Mouse (Mus musculus) C2C12 (cell line): ENCODE results near the gene Cdc34.

ENCODE experiments used
- CTCF ChIP-seq: IDR thresholded peaks from one replicate; pipeline ENCODE4 v1.5.1; 2011; ENCODE audit not compliant: control insufficient read depth, insufficient read depth, insufficient read length
- FOSL1 ChIP-seq: IDR thresholded peaks from one replicate; pipeline ENCODE4 v1.8.0; 2011; ENCODE audit warnings: mild to moderate bottlenecking, low read length; ENCODE audit not compliant: poor library complexity, insufficient read depth, severe bottlenecking
- MAX ChIP-seq: IDR thresholded peaks from one replicate; pipeline ENCODE4 v1.6.1; 2011; ENCODE audit warnings: mild to moderate bottlenecking, control low read depth
- MYOD1 ChIP-seq: IDR thresholded peaks from one replicate; pipeline ENCODE4 v1.6.1; 2011; ENCODE audit warnings: low read depth; ENCODE audit not compliant: control insufficient read depth, insufficient read length
- MYOG ChIP-seq: IDR thresholded peaks from one replicate; pipeline ENCODE4 v1.6.1; 2011; ENCODE audit not compliant: control insufficient read depth, insufficient read length; ENCODE audit errors: extremely low read depth
- USF1 ChIP-seq: IDR thresholded peaks from one replicate; pipeline ENCODE4 v1.6.1; 2011; ENCODE audit warnings: low read depth, mild to moderate bottlenecking, control low read depth, moderate library complexity

DNA sequence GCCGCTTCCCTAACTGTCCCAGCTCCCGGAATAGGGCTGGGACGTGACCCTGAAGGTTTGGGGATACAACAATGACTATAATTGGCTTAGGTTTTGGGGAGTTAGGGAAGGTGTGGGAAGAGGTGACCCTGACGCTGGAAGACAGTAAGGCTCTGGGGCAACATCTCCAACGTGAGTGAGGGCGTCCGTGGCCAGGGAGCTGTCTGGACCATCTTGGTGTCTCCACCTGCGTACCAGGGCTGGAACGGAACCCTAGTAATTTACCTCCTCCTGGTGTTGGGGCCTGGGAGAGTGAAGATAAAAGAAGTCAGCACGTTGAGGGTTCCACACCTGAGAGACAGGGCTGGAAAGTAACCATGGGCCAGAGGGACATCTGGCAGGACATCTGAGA, 23.0 kb downstream of the Cdc34 start:
- TF ChIP-seq CTCF (no peak), MAX (no peak), USF1 (no peak), MYOG (no peak), FOSL1 (no peak), MYOD1 (no peak)
